Mouse (Mus musculus): ENCODE results near the gene Tmub2. TPM values are rescaled to one million over a fixed set of nuclear protein-coding genes. Genes with fewer than 3 reads are reported as not detected.

Gene Tmub2
- polyA plus RNA-seq, 1 experiment from 2014 or later = 58.3 TPM

DNA sequence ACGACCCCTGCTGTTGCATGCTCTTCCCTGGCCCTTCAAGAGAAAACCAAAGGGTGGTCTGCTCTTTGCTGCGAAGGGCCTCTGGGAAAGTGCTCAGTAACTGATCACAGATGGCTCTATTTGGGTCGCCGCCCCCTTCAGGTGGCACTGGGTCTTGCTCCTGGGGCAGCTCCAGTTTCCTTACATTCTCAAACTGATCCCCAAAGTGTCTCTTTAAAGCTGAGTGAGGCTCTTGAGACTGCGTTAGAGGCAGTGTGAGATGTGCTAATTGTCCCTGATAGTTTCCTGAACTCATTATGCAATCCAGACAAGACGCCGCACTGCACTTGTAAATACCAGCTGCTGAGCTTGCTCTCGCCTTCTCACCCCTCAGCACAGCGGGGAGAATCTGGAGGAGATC, 27.2 kb upstream of the Tmub2 start:
- H3K4me3 ChIP-seq (replicated peaks) = no peak overlapping the region
- H3K9me3 ChIP-seq (replicated peaks) = no peaks in the 10 kb centered on the region
- no peak overlapping the region for H3K4me2 ChIP-seq (replicated peaks)
- peaks cover 17% of the 10 kb centered on the region for H3K4me1 ChIP-seq
- WGBS = 24% methylated on average over 9 of the region's 9 CpGs
- peaks cover 32% of the 10 kb centered on the region for H3K36me3 ChIP-seq
- peak overlapping the region; percentile 19; the same call in 1 of the 2 replicates for H3K27ac ChIP-seq (replicated peaks)
- H3K9ac ChIP-seq = no peak overlapping the region
- no peak for ATAC-seq (ENCODE audit: insufficient number of reproducible peaks, low FRiP score, low TSS enrichment, low read depth)
- H3K27me3 ChIP-seq = no peaks in the 10 kb centered on the region

DNA sequence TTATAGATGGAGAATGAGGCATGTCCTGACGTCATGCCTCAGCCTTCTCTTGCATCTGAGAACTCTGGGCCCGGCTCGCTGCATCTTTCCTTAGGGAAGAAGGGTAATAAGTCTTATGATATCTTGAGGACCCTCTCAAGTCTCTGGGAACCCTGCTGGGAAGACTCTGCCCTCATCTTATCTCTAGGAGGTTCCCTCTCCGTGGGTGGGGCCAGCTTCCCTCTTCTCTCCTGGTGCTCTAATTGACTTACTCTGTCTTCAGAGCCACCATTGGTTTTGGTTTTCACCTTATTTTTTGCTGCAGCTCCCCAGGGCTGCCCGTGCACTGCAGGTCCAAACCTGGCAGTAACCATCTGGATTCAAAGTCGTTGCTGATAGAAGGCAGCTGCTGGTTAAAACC, 26.6 kb upstream of the Tmub2 start:
- peaks cover 34% of the 10 kb centered on the region for H3K36me3 ChIP-seq
- H3K9ac ChIP-seq = no peak overlapping the region
- peaks cover 17% of the 10 kb centered on the region for H3K4me1 ChIP-seq
- H3K4me3 ChIP-seq (replicated peaks) = no peak overlapping the region
- H3K27ac ChIP-seq (replicated peaks) = no peak overlapping the region
- H3K9me3 ChIP-seq (replicated peaks) = no peaks in the 10 kb centered on the region
- H3K27me3 ChIP-seq = no peaks in the 10 kb centered on the region
- ATAC-seq (ENCODE audit: insufficient number of reproducible peaks, low FRiP score, low TSS enrichment, low read depth) = no peak
- H3K4me2 ChIP-seq (replicated peaks) = no peak overlapping the region
- 78% methylated on average over 6 of the region's 6 CpGs for WGBS

DNA sequence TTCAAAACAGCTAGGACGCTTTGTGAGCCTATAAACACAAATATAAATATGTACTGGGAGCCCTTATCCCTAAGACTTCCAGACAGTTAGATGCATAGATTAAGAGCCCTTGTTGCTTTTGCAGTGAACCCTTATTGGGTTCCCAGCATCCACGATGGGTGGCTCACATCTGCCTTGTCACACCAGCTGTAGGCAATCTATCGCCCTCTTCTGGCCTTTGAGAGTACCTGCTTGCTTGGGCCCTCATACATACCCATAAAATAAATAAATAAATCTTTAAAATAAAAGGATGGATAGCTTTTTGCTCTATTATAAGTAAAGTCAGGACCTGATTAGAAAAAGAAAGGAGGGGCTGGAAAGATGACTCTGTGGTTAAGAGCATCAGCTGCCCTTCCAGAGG, 26.2 kb upstream of the Tmub2 start:
- Histone ChIP-seq H3K4me3 (replicated peaks) (no peak overlapping the region), H3K27ac (replicated peaks) (no peak overlapping the region), H3K9ac (no peak overlapping the region), H3K4me2 (replicated peaks) (no peak overlapping the region), H3K9me3 (replicated peaks) (no peaks in the 10 kb centered on the region), H3K27me3 (no peaks in the 10 kb centered on the region), H3K36me3 (peaks cover 36% of the 10 kb centered on the region), H3K4me1 (peaks cover 17% of the 10 kb centered on the region)
- WGBS = 89% methylated on average over 3 of the region's 3 CpGs
- no peak for ATAC-seq (ENCODE audit: insufficient number of reproducible peaks, low FRiP score, low TSS enrichment, low read depth)

DNA sequence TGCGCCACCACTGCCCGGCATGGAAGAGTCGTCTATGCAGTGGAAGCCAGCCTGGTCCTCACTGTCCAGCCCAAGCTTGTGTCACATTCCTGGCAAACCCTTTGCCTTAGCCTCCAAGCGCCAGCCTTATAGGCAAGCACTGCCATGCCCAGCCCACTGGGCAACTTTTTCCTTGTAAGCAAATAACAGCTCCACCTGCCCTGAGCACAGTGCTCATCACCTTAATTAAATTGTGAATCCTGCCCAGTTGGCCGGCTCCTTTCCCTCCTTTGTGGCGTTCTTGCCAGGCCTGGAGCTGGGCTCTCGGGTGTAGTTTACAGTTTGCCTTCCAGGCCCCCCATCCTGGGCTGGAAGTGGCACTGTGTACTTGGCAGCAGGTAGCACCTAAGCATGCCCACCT, 21.5 kb upstream of the Tmub2 start:
- ATAC-seq (ENCODE audit: insufficient number of reproducible peaks, low FRiP score, low TSS enrichment, low read depth) = no peak
- Histone ChIP-seq H3K36me3 (peaks cover 29% of the 10 kb centered on the region), H3K9ac (no peak overlapping the region), H3K4me3 (replicated peaks) (no peak overlapping the region), H3K4me2 (replicated peaks) (no peak overlapping the region), H3K27ac (replicated peaks) (no peak overlapping the region), H3K27me3 (no peaks in the 10 kb centered on the region), H3K4me1 (peaks cover 12% of the 10 kb centered on the region; the same call in 1 of the 2 replicates), H3K9me3 (replicated peaks) (no peaks in the 10 kb centered on the region)
- 95% methylated on average over 7 of the region's 7 CpGs for WGBS

DNA sequence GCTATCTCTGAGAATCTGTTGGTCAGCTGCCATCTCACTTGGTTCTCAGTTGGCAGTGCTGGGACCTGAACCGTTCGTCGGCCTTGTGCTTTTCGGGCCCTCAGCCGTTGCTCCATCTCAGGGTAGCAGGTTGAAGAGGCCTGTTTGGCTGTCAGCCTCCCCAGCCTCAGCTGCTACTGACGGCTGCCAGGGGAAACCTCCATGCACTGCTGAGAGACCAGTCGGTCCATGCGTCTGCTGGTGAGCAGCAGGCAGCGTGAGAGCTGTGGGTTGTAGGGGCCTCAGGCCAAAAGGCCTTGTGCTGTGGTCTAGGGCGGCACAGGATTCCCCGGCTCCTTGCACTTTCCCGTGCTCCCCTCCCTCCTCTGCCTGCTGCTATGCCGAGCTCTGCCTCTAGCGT, 18.9 kb upstream of the Tmub2 start:
- Histone ChIP-seq H3K4me1 (peaks cover 12% of the 10 kb centered on the region; the same call in 1 of the 2 replicates), H3K9me3 (replicated peaks) (no peaks in the 10 kb centered on the region), H3K4me3 (replicated peaks) (no peak overlapping the region), H3K36me3 (0 out of 2 replicates have a peak, but pooled peaks cover 18% of the 10 kb centered on the region), H3K27ac (replicated peaks) (no peak overlapping the region), H3K9ac (no peak overlapping the region), H3K4me2 (replicated peaks) (no peak overlapping the region), H3K27me3 (no peaks in the 10 kb centered on the region)
- WGBS = 52% methylated on average over 14 of the region's 14 CpGs
- ATAC-seq (ENCODE audit: insufficient number of reproducible peaks, low FRiP score, low TSS enrichment, low read depth) = no peak

- Histone ChIP-seq H3K36me3 (0 out of 2 replicates have a peak, but pooled peaks cover 11% of the 10 kb centered on the region), H3K27ac (replicated peaks) (no peak overlapping the region), H3K9me3 (replicated peaks) (no peaks in the 10 kb centered on the region), H3K9ac (no peak overlapping the region), H3K4me3 (replicated peaks) (no peak overlapping the region), H3K27me3 (no peaks in the 10 kb centered on the region), H3K4me1 (peaks cover 12% of the 10 kb centered on the region; the same call in 1 of the 2 replicates), H3K4me2 (replicated peaks) (0 out of 2 replicates have a peak overlapping the region, but pooled peaks have one; percentile 22)
- WGBS = 86% methylated on average over 8 of the region's 8 CpGs
- ATAC-seq (ENCODE audit: insufficient number of reproducible peaks, low FRiP score, low TSS enrichment, low read depth) = no peak
Measured at GRCm38 (mm10) chr11:102266631-102267355, 17.9 kb upstream of the Tmub2 start.

- Histone ChIP-seq H3K27ac (replicated peaks) (no peak overlapping the region), H3K9ac (no peak overlapping the region), H3K27me3 (no peaks in the 10 kb centered on the region), H3K36me3 (0 out of 2 replicates have a peak, but pooled peaks cover 5% of the 10 kb centered on the region), H3K9me3 (replicated peaks) (no peaks in the 10 kb centered on the region), H3K4me1 (peaks cover 12% of the 10 kb centered on the region; the same call in 1 of the 2 replicates), H3K4me2 (replicated peaks) (0 out of 2 replicates have a peak overlapping the region, but pooled peaks have one; percentile 22), H3K4me3 (replicated peaks) (no peak overlapping the region)
- WGBS = 5% methylated on average over 11 of the region's 11 CpGs
- 0 out of 2 replicates have a peak, but pooled peaks have one; percentile 40 for ATAC-seq (ENCODE audit: insufficient number of reproducible peaks, low FRiP score, low TSS enrichment, low read depth)
Measured at GRCm38 (mm10) chr11:102267480-102267879, 17.3 kb upstream of the Tmub2 start.

- Histone ChIP-seq H3K9me3 (replicated peaks) (no peaks in the 10 kb centered on the region), H3K4me2 (replicated peaks) (no peak within 1 kb of the TSS), H3K4me1 (peaks cover 12% of the 10 kb centered on the region; the same call in 1 of the 2 replicates), H3K27ac (replicated peaks) (no peak within 1 kb of the TSS), H3K36me3 (no peaks in the 10 kb centered on the region), H3K27me3 (no peaks in the 10 kb centered on the region), H3K4me3 (replicated peaks) (no peak within 1 kb of the TSS), H3K9ac (no peak within 1 kb of the TSS)
- ATAC-seq (ENCODE audit: insufficient number of reproducible peaks, low FRiP score, low TSS enrichment, low read depth) = no peak
- WGBS = 88% methylated on average over 12 of the region's 12 CpGs
Measured at GRCm38 (mm10) chr11:102268520-102269244, 16.0 kb upstream of the Tmub2 start, which contains the start of gene Asb16. Gene Asb16, plus strand, starts transcription at chr11:102268743.

DNA sequence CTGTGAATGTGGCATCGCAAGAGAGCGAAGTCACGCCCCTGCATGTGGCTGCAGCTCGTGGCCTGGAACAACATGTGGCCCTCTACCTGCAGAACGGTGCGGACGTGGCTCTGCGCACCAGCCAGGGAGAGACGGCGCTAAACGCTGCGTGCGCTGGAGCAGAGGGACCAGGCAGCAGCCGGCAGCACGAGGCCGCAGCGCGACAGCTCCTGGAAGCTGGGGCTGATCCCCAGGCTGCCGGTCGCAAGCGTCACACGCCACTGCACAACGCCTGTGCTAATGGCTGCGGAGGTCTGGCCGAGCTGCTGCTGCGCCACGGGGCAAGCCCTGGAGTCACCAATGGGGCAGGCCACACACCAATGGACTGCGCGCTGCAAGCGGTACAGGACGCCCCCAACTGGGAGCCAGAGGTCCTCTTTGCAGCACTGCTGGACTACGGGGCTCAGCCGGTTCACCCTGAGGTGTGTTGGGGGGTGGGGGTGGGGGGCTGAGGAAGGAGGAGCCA, 8.3 kb upstream of the Tmub2 start:
- peak overlapping the region; percentile 44 for H3K4me3 ChIP-seq (replicated peaks)
- under 1% methylated on average over 33 of the region's 33 CpGs for WGBS
- no peaks in the 10 kb centered on the region for H3K36me3 ChIP-seq
- H3K4me1 ChIP-seq = peaks cover 16% of the 10 kb centered on the region
- peaks cover 10% of the 10 kb centered on the region; the same call in 1 of the 2 replicates for H3K27me3 ChIP-seq
- H3K27ac ChIP-seq (replicated peaks) = no peak overlapping the region
- ATAC-seq (ENCODE audit: insufficient number of reproducible peaks, low FRiP score, low TSS enrichment, low read depth) = peak; percentile 77
- H3K4me2 ChIP-seq (replicated peaks) = peak overlapping the region; percentile 90
- peak overlapping the region; percentile 45 for H3K9ac ChIP-seq
- H3K9me3 ChIP-seq (replicated peaks) = no peaks in the 10 kb centered on the region

- ATAC-seq (ENCODE audit: insufficient number of reproducible peaks, low FRiP score, low TSS enrichment, low read depth) = no peak
Measured at GRCm38 (mm10) chr11:102277754-102278153, 7.0 kb upstream of the Tmub2 start.

DNA sequence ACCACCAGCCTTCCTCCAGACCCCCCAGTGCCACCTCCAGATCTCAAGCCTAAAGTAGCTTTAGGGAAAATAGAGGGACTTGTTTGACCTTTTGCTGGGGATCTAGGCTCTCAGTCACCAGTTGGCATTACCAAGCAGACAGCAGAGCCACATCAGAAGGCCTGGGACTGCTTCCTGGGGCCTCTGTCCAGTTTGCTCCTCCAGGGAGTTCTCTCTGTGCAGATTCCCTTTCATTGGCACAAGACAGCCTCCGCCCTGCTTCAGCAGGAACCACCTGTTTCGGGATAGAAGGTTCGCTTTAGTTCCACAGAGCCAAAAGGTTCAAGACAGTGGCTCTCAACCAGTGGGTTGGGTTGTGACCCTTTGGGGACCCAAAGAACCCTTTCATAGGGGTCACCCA, 5.1 kb upstream of the Tmub2 start:
- H3K4me1 ChIP-seq = peaks cover 16% of the 10 kb centered on the region
- no peak overlapping the region for H3K4me2 ChIP-seq (replicated peaks)
- WGBS = 88% methylated on average over 3 of the region's 3 CpGs
- H3K9ac ChIP-seq = no peak overlapping the region
- no peak for ATAC-seq (ENCODE audit: insufficient number of reproducible peaks, low FRiP score, low TSS enrichment, low read depth)
- H3K4me3 ChIP-seq (replicated peaks) = no peak overlapping the region
- H3K27ac ChIP-seq (replicated peaks) = no peak overlapping the region
- no peaks in the 10 kb centered on the region for H3K36me3 ChIP-seq
- no peaks in the 10 kb centered on the region for H3K9me3 ChIP-seq (replicated peaks)
- H3K27me3 ChIP-seq = peaks cover 10% of the 10 kb centered on the region; the same call in 1 of the 2 replicates

More at GRCm38 (mm10) chr11:102277754-102278153, 7.0 kb upstream of the Tmub2 start:
- Histone ChIP-seq H3K36me3 (no peaks in the 10 kb centered on the region), H3K9me3 (replicated peaks) (no peaks in the 10 kb centered on the region), H3K9ac (no peak overlapping the region), H3K4me2 (replicated peaks) (no peak overlapping the region), H3K27me3 (peaks cover 10% of the 10 kb centered on the region; the same call in 1 of the 2 replicates), H3K4me1 (peaks cover 16% of the 10 kb centered on the region), H3K27ac (replicated peaks) (no peak overlapping the region), H3K4me3 (replicated peaks) (no peak overlapping the region)
- 66% methylated on average over 9 of the region's 12 CpGs for WGBS

Data from embryonic facial prominence, embryonic 15.5 days (tissue).